Mouse (Mus musculus) brown adipose tissue, adult 24 weeks (tissue): ENCODE data around the gene Olfr1130. TPM values are rescaled to one million over a fixed set of nuclear protein-coding genes. Genes with fewer than 3 reads are reported as not detected.
"Not testable (repeated sequence)": the region's sequence is repeated elsewhere in the genome, so short reads cannot be mapped to it uniquely, and the experiment has no call there.

Experiments
- H3K27ac ChIP-seq: fragments of 200-500 bp; replicated peaks from 2 replicates; pipeline ENCODE4 v1.5.1; 2012; ENCODE audit warnings: low read depth, mild to moderate bottlenecking, low read length
- H3K4me1 ChIP-seq: fragments of 200-500 bp; 2 replicates; pipeline ENCODE4 v1.6.1; 2012; ENCODE audit warnings: low read length, mixed read lengths; ENCODE audit not compliant: control insufficient read depth, insufficient read depth, insufficient read length
- H3K4me3 ChIP-seq: fragments of 200-500 bp; 2 replicates; pipeline ENCODE4 v1.5.1; 2012; ENCODE audit warnings: low read depth, mild to moderate bottlenecking, low read length, moderate library complexity; ENCODE audit not compliant: insufficient read depth
- polyA plus RNA-seq: library from polyadenylated mRNA; stranded (reverse); fragments of >200 nt; gene quantifications from 2 replicates; pipeline ENCODE4 v1.2.4, GENCODE M21; 2012; ENCODE audit not compliant: missing spikeins, insufficient read depth, insufficient read length

The Olfr1130 gene
- not detected in 2 replicates for polyA plus RNA-seq

- not testable (repeated sequence) for H3K4me1 ChIP-seq, H3K27ac ChIP-seq, H3K4me3 ChIP-seq
Measured at GRCm38 (mm10) chr2:87605912-87606311, at the start of gene Olfr1130. Olfr1130 (plus strand) TSS chr2:87606212.

GRCm38 (mm10) chr2:87573602-87574001 is 32.4 kb upstream of the Olfr1130 start, which contains the start of gene Olfr1129:
Olfr1129 (plus strand) TSS chr2:87573902.
- H3K4me3 ChIP-seq, H3K27ac ChIP-seq: not testable (repeated sequence)

GRCm38 (mm10) chr2:87626804-87627203 is 20.8 kb downstream of the Olfr1130 start, which contains the start of gene Olfr1131:
Olfr1131 (plus strand) TSS chr2:87627104.
- no peak within 1 kb of the TSS for H3K27ac ChIP-seq
- H3K4me1 ChIP-seq: no peaks in the 10 kb centered on the region
- H3K4me3 ChIP-seq: no peak within 1 kb of the TSS

More at GRCm38 (mm10) chr2:87573602-87574001, 32.4 kb upstream of the Olfr1130 start, which contains the start of gene Olfr1129:
- not testable (repeated sequence) for H3K4me1 ChIP-seq

- no peak within 1 kb of the TSS for H3K4me3 ChIP-seq
Measured at GRCm38 (mm10) chr2:87637435-87637834, 31.4 kb downstream of the Olfr1130 start, which contains the start of gene Olfr1132. Olfr1132 (minus strand) TSS chr2:87637535.

GRCm38 (mm10) chr2:87642441-87642840 is 36.4 kb downstream of the Olfr1130 start:
- Histone ChIP-seq H3K4me3 (no peak overlapping the region), H3K4me1 (no peaks in the 10 kb centered on the region), H3K27ac (no peak overlapping the region)

More at GRCm38 (mm10) chr2:87637435-87637834, 31.4 kb downstream of the Olfr1130 start, which contains the start of gene Olfr1132:
- no peaks in the 10 kb centered on the region for H3K4me1 ChIP-seq
- H3K27ac ChIP-seq: no peak within 1 kb of the TSS

- no peaks in the 10 kb centered on the region for H3K4me1 ChIP-seq
- no peak within 1 kb of the TSS for H3K27ac ChIP-seq
- H3K4me3 ChIP-seq: no peak within 1 kb of the TSS
Measured at GRCm38 (mm10) chr2:87647274-87647673, 41.3 kb downstream of the Olfr1130 start, which contains the start of gene Olfr1133. Olfr1133 (minus strand) TSS chr2:87647374.

GRCm38 (mm10) chr2:87658360-87658759 is 52.3 kb downstream of the Olfr1130 start, which contains the start of gene Olfr1134:
Olfr1134 (minus strand) TSS chr2:87658460.
- no peak within 1 kb of the TSS for H3K27ac ChIP-seq
- H3K4me3 ChIP-seq: no peak within 1 kb of the TSS
- H3K4me1 ChIP-seq: no peaks in the 10 kb centered on the region

Other genes starting within 250 kb of the Olfr1130 start
- not detected in 2 replicates for gene Olfr1121, start 236.3 kb upstream of the Olfr1130 start, polyA plus RNA-seq
- not detected in 2 replicates for gene Olfr1122, start 220.4 kb upstream of the Olfr1130 start, polyA plus RNA-seq
- not detected in 2 replicates for gene Olfr1123, start 189.6 kb upstream of the Olfr1130 start, polyA plus RNA-seq
- gene Olfr1124, start 175.9 kb upstream of the Olfr1130 start, polyA plus RNA-seq: not detected in 2 replicates
- not detected in 2 replicates for gene Olfr1126, start 152.2 kb upstream of the Olfr1130 start, polyA plus RNA-seq
- not detected in 2 replicates for gene Pramel7, start 109.1 kb upstream of the Olfr1130 start, polyA plus RNA-seq
- not detected in 2 replicates for gene Pramel6, start 99.6 kb upstream of the Olfr1130 start, polyA plus RNA-seq
- not detected in 2 replicates for gene Olfr153, start 74.4 kb upstream of the Olfr1130 start, polyA plus RNA-seq
- gene Olfr1128, start 60.7 kb upstream of the Olfr1130 start, polyA plus RNA-seq: not detected in 2 replicates
- not detected in 2 replicates for gene Olfr1129, start 32.3 kb upstream of the Olfr1130 start, polyA plus RNA-seq
- gene Olfr1131, start 20.9 kb downstream of the Olfr1130 start, polyA plus RNA-seq: not detected in 2 replicates
- not detected in 2 replicates for gene Olfr1132, start 31.3 kb downstream of the Olfr1130 start, polyA plus RNA-seq
- not detected in 2 replicates for gene Olfr1133, start 41.2 kb downstream of the Olfr1130 start, polyA plus RNA-seq
- not detected in 2 replicates for gene Olfr1134, start 52.2 kb downstream of the Olfr1130 start, polyA plus RNA-seq
- gene Olfr1135, start 67.5 kb downstream of the Olfr1130 start, polyA plus RNA-seq: not detected in 2 replicates
- not detected in 2 replicates for gene Olfr1136, start 87.7 kb downstream of the Olfr1130 start, polyA plus RNA-seq
- not detected in 2 replicates for gene Olfr1137, start 107.0 kb downstream of the Olfr1130 start, polyA plus RNA-seq
- not detected in 2 replicates for gene Olfr1138, start 133.8 kb downstream of the Olfr1130 start, polyA plus RNA-seq
- not detected in 2 replicates for gene Olfr1140, start 137.5 kb downstream of the Olfr1130 start, polyA plus RNA-seq
- gene Olfr1141, start 147.8 kb downstream of the Olfr1130 start, polyA plus RNA-seq: not detected in 2 replicates
- not detected in 2 replicates for gene Olfr152, start 173.3 kb downstream of the Olfr1130 start, polyA plus RNA-seq
- gene Olfr1143, start 194.4 kb downstream of the Olfr1130 start, polyA plus RNA-seq: not detected in 2 replicates
- not detected in 2 replicates for gene Olfr1145, start 203.6 kb downstream of the Olfr1130 start, polyA plus RNA-seq
- gene Olfr1148, start 224.3 kb downstream of the Olfr1130 start, polyA plus RNA-seq: not detected in 2 replicates
- not detected in 2 replicates for gene Olfr1150-ps1, start 237.8 kb downstream of the Olfr1130 start, polyA plus RNA-seq
- gene Olfr1151, start 249.7 kb downstream of the Olfr1130 start, polyA plus RNA-seq: not detected in 2 replicates